Mouse (Mus musculus): Measurements from ENCODE around the gene Ulk4. TPM values are rescaled to one million over a fixed set of nuclear protein-coding genes. Genes with fewer than 3 reads are reported as not detected.

The Ulk4 gene
- polyA plus RNA-seq, 1 experiment, result 1.1 TPM

- no peaks in the 10 kb centered on the region for H3K79me3 ChIP-seq (ENCODE audit: low read depth)
- H3K27me3 ChIP-seq (ENCODE audit: control insufficient read depth, insufficient read depth, insufficient read length), result no peaks in the 10 kb centered on the region
- no peak overlapping the region for H3ac ChIP-seq (ENCODE audit: control insufficient read depth, insufficient read length, low read depth)
- H3K36me3 ChIP-seq (ENCODE audit: control insufficient read depth, insufficient read depth), result no peaks in the 10 kb centered on the region
- no peak overlapping the region for H3K4me3 ChIP-seq (ENCODE audit: insufficient read depth, poor library complexity, severe bottlenecking)
- H3K79me2 ChIP-seq (ENCODE audit: control insufficient read depth, insufficient read depth), result no peaks in the 10 kb centered on the region
- TF ChIP-seq CTCF (IDR thresholded peaks at IDR 0.05; ENCODE audit: control insufficient read depth, insufficient read depth, insufficient read length) (no peak), MYOG (IDR thresholded peaks at IDR 0.05; ENCODE audit: control insufficient read depth, extremely low read depth, insufficient read length) (no peak), FOSL1 (IDR thresholded peaks at IDR 0.05; ENCODE audit: insufficient read depth, low read length, poor library complexity, severe bottlenecking) (no peak), CEBPB (IDR thresholded peaks at IDR 0.05; ENCODE audit: low read depth) (no peak), MYOD1 (IDR thresholded peaks at IDR 0.05; ENCODE audit: control insufficient read depth, insufficient read length, low read depth) (no peak), MAX (IDR thresholded peaks at IDR 0.05) (no peak), USF1 (IDR thresholded peaks at IDR 0.05; ENCODE audit: low read depth) (no peak)
Observed at GRCm38 (mm10) chr9:121291275-121291674, 14.3 kb upstream of the Ulk4 start.

GRCm38 (mm10) chr9:121286325-121286901 lies 9.4 kb upstream of the Ulk4 start:
- peaks cover 4% of the 10 kb centered on the region for H3K79me3 ChIP-seq (ENCODE audit: low read depth)

GRCm38 (mm10) chr9:121285341-121286324 lies 8.6 kb upstream of the Ulk4 start:
- Histone ChIP-seq H3ac (ENCODE audit: control insufficient read depth, insufficient read length, low read depth) (peak overlapping the region; percentile 53), H3K27me3 (ENCODE audit: control insufficient read depth, insufficient read depth, insufficient read length) (no peaks in the 10 kb centered on the region), H3K36me3 (ENCODE audit: control insufficient read depth, insufficient read depth) (no peaks in the 10 kb centered on the region), H3K79me2 (ENCODE audit: control insufficient read depth, insufficient read depth) (peaks cover 5% of the 10 kb centered on the region), H3K79me3 (ENCODE audit: low read depth) (peaks cover 4% of the 10 kb centered on the region), H3K4me3 (ENCODE audit: insufficient read depth, poor library complexity, severe bottlenecking) (peak overlapping the region; percentile 22)
- TF ChIP-seq FOSL1 (IDR thresholded peaks at IDR 0.05; ENCODE audit: insufficient read depth, low read length, poor library complexity, severe bottlenecking) (no peak), MYOG (IDR thresholded peaks at IDR 0.05; ENCODE audit: control insufficient read depth, extremely low read depth, insufficient read length) (no peak), USF1 (IDR thresholded peaks at IDR 0.05; ENCODE audit: low read depth) (no peak), CTCF (IDR thresholded peaks at IDR 0.05; ENCODE audit: control insufficient read depth, insufficient read depth, insufficient read length) (no peak), MAX (IDR thresholded peaks at IDR 0.05) (no peak)

More at GRCm38 (mm10) chr9:121286325-121286901, 9.4 kb upstream of the Ulk4 start:
- Histone ChIP-seq H3K27me3 (ENCODE audit: control insufficient read depth, insufficient read depth, insufficient read length) (no peaks in the 10 kb centered on the region), H3K36me3 (ENCODE audit: control insufficient read depth, insufficient read depth) (no peaks in the 10 kb centered on the region), H3ac (ENCODE audit: control insufficient read depth, insufficient read length, low read depth) (no peak overlapping the region), H3K79me2 (ENCODE audit: control insufficient read depth, insufficient read depth) (peaks cover 5% of the 10 kb centered on the region), H3K4me3 (ENCODE audit: insufficient read depth, poor library complexity, severe bottlenecking) (peak overlapping the region; percentile 22)
- TF ChIP-seq MYOG (IDR thresholded peaks at IDR 0.05; ENCODE audit: control insufficient read depth, extremely low read depth, insufficient read length) (no peak), MAX (IDR thresholded peaks at IDR 0.05) (no peak), CTCF (IDR thresholded peaks at IDR 0.05; ENCODE audit: control insufficient read depth, insufficient read depth, insufficient read length) (no peak), MYOD1 (IDR thresholded peaks at IDR 0.05; ENCODE audit: control insufficient read depth, insufficient read length, low read depth) (no peak), USF1 (IDR thresholded peaks at IDR 0.05; ENCODE audit: low read depth) (no peak), FOSL1 (IDR thresholded peaks at IDR 0.05; ENCODE audit: insufficient read depth, low read length, poor library complexity, severe bottlenecking) (no peak), CEBPB (IDR thresholded peaks at IDR 0.05; ENCODE audit: low read depth) (no peak)

GRCm38 (mm10) chr9:121284422-121284821 lies 7.4 kb upstream of the Ulk4 start:
- no peaks in the 10 kb centered on the region for H3K36me3 ChIP-seq (ENCODE audit: control insufficient read depth, insufficient read depth)
- H3K79me3 ChIP-seq (ENCODE audit: low read depth), result peaks cover 4% of the 10 kb centered on the region
- H3K79me2 ChIP-seq (ENCODE audit: control insufficient read depth, insufficient read depth), result peaks cover 5% of the 10 kb centered on the region
- TF ChIP-seq CTCF (IDR thresholded peaks at IDR 0.05; ENCODE audit: control insufficient read depth, insufficient read depth, insufficient read length), result no peak
- no peak for TF ChIP-seq MYOG (IDR thresholded peaks at IDR 0.05; ENCODE audit: control insufficient read depth, extremely low read depth, insufficient read length)
- TF ChIP-seq MAX (IDR thresholded peaks at IDR 0.05), result no peak
- no peak overlapping the region for H3K4me3 ChIP-seq (ENCODE audit: insufficient read depth, poor library complexity, severe bottlenecking)
- no peaks in the 10 kb centered on the region for H3K27me3 ChIP-seq (ENCODE audit: control insufficient read depth, insufficient read depth, insufficient read length)
- H3ac ChIP-seq (ENCODE audit: control insufficient read depth, insufficient read length, low read depth), result no peak overlapping the region

- TF ChIP-seq MYOD1 (IDR thresholded peaks at IDR 0.05; ENCODE audit: control insufficient read depth, insufficient read length, low read depth), result no peak
- TF ChIP-seq FOSL1 (IDR thresholded peaks at IDR 0.05; ENCODE audit: insufficient read depth, low read length, poor library complexity, severe bottlenecking), result no peak
- TF ChIP-seq USF1 (IDR thresholded peaks at IDR 0.05; ENCODE audit: low read depth), result no peak
- no peak for TF ChIP-seq CTCF (IDR thresholded peaks at IDR 0.05; ENCODE audit: control insufficient read depth, insufficient read depth, insufficient read length)
- TF ChIP-seq MAX (IDR thresholded peaks at IDR 0.05), result no peak
- no peak for TF ChIP-seq CEBPB (IDR thresholded peaks at IDR 0.05; ENCODE audit: low read depth)
- TF ChIP-seq MYOG (IDR thresholded peaks at IDR 0.05; ENCODE audit: control insufficient read depth, extremely low read depth, insufficient read length), result no peak
- Histone ChIP-seq H3K79me2 (ENCODE audit: control insufficient read depth, insufficient read depth) (peaks cover 5% of the 10 kb centered on the region), H3K36me3 (ENCODE audit: control insufficient read depth, insufficient read depth) (no peaks in the 10 kb centered on the region), H3K79me3 (ENCODE audit: low read depth) (peaks cover 4% of the 10 kb centered on the region), H3K27me3 (ENCODE audit: control insufficient read depth, insufficient read depth, insufficient read length) (no peaks in the 10 kb centered on the region), H3K4me3 (ENCODE audit: insufficient read depth, poor library complexity, severe bottlenecking) (no peak overlapping the region), H3ac (ENCODE audit: control insufficient read depth, insufficient read length, low read depth) (no peak overlapping the region)
Observed at GRCm38 (mm10) chr9:121283620-121284185, 6.7 kb upstream of the Ulk4 start.

Measured in C2C12 (cell line).